Mouse (Mus musculus) cerebellum, adult 2 months (tissue): ENCODE measurements around the gene Slc1a2. TPM values are rescaled to one million over a fixed set of nuclear protein-coding genes. Genes with fewer than 3 reads are reported as not detected.

ENCODE experiments used
- DNase-seq, 2 experiments: peaks; one replicate each; pipeline ENCODE4 v3.0.0; 2021
- H3K27ac ChIP-seq: fragments of 200-500 bp; 2 replicates; pipeline ENCODE4 v1.5.1; 2012; ENCODE audit warnings: low read length, control low read depth, inconsistent platforms; ENCODE audit not compliant: insufficient read depth
- H3K27me3 ChIP-seq: fragments of 200-500 bp; 2 replicates; pipeline ENCODE4 v1.6.1; 2012; ENCODE audit warnings: inconsistent platforms, mild to moderate bottlenecking, low read length, moderate library complexity; ENCODE audit not compliant: control insufficient read depth, insufficient read depth
- H3K4me1 ChIP-seq: fragments of 200-500 bp; 2 replicates; pipeline ENCODE4 v1.6.1; 2011; ENCODE audit warnings: low read length; ENCODE audit not compliant: control insufficient read depth, insufficient read depth
- H3K4me3 ChIP-seq: fragments of 200-500 bp; replicated peaks from 2 replicates; pipeline ENCODE3; 2011; ENCODE audit warnings: mild to moderate bottlenecking, low read depth, low read length, control low read depth; ENCODE audit not compliant: insufficient read depth
- CTCF ChIP-seq: fragments of 200-500 bp; IDR thresholded peaks from 2 replicates; pipeline ENCODE4 v1.5.1; 2011; ENCODE audit warnings: low read depth, mild to moderate bottlenecking, control low read depth, low read length, moderate library complexity, borderline replicate concordance; ENCODE audit not compliant: insufficient read depth
- POLR2A ChIP-seq: fragments of 200-500 bp; IDR thresholded peaks from 2 replicates; pipeline ENCODE4 v1.6.1; 2011; ENCODE audit warnings: low read length, control low read depth, borderline replicate concordance; ENCODE audit not compliant: insufficient read depth
- WGBS: fragments of 180-500 bp; shearing (Covaris S2); methylation state at CpG from one replicate; pipeline ENCODE4 v1.1.7; 2018; 5-methylcytosine and 5-hydroxymethylcytosine counted together
- polyA plus RNA-seq: library from polyadenylated mRNA; depleted of rRNA; stranded (reverse); fragments of >200 nt; gene quantifications from 2 replicates; pipeline ENCODE4 v1.2.3, GENCODE M21; 2012

The Slc1a2 gene
- polyA plus RNA-seq, 1 experiment, result 219 TPM

DNA sequence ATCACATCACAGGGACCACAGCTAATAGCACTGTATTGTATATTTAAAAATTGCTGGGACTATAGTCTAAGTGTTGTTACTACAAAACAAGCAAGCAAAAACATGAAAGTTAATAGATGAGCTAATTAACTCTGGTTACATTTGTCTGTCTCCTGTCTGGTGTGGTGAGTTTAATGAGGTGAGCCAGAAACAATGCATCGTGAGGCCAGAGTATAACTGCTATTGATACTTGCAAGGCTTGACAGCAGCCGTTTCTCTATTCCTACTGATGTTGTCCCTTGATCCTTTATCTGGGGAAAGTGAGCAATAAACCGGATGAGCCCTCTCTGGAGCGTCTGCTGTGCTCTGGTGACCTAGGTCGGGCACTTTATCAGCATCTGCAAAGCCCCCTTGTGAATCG, 11.1 kb downstream of the Slc1a2 start:
- no peak overlapping the region for H3K4me3 ChIP-seq
- TF ChIP-seq CTCF (no peak), POLR2A (no peak)
- WGBS, result 77% methylated on average over 6 of the region's 6 CpGs

DNA sequence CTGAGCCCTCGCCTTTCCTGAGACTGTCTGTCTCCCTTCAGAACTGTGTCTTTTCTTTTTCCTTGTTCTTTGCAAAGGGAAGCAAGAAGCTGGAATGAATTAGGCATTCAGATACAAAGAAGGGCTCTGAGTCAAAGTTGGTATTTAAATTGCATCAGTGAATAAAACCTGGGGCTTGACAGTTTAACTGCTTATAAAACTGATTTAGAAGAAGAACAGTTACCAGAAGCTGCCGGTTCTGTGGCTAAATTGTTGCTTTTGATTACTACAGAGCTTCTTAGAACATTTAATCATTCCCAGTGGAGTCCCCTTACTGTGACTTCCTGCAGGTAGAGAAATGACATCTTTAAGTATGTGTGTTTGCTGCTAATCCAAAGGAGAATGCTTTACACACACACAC, 16.1 kb downstream of the Slc1a2 start:
- Histone ChIP-seq H3K27ac (no peak overlapping the region), H3K4me1 (peaks cover 11% of the 10 kb centered on the region; the same call in 1 of the 2 replicates), H3K4me3 (no peak overlapping the region), H3K27me3 (no peaks in the 10 kb centered on the region)
- WGBS, result 85% methylated on average over 2 of the region's 2 CpGs
- DNase-seq, result no peak
- TF ChIP-seq POLR2A, result no peak
- TF ChIP-seq CTCF, result no peak

More for the DNA sequence above, 11.1 kb downstream of the Slc1a2 start:
- Histone ChIP-seq H3K4me1 (no peaks in the 10 kb centered on the region; the same call in 1 of the 2 replicates), H3K27me3 (no peaks in the 10 kb centered on the region), H3K27ac (no peak overlapping the region)
- DNase-seq, result no peak

DNA sequence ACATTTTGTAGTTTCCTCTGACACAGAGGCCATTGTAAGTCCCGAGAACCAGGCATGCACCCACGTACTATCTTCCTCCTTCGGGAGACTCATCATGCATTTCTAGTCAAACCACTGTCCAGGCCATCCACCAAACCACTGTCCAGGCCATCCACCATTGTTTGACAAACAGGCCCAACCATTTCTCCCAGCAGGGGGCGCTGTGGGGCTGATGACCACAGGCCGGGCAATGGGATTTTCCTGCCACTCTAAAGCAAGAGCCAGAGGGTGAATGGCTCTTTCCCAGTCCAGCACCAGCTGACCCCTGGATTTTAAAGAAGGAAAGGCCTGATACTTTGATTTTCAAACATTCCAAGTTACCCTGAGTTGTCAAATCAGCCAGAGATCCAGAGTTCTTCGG, 16.8 kb downstream of the Slc1a2 start:
- Histone ChIP-seq H3K27ac (no peak overlapping the region), H3K4me3 (no peak overlapping the region), H3K27me3 (no peaks in the 10 kb centered on the region), H3K4me1 (peaks cover 11% of the 10 kb centered on the region; the same call in 1 of the 2 replicates)
- WGBS, result 62% methylated on average over 6 of the region's 6 CpGs
- peak; percentile 51 to 66 for DNase-seq
- peak; percentile 32; the same call in 1 of the 2 replicates for TF ChIP-seq CTCF
- no peak for TF ChIP-seq POLR2A

DNA sequence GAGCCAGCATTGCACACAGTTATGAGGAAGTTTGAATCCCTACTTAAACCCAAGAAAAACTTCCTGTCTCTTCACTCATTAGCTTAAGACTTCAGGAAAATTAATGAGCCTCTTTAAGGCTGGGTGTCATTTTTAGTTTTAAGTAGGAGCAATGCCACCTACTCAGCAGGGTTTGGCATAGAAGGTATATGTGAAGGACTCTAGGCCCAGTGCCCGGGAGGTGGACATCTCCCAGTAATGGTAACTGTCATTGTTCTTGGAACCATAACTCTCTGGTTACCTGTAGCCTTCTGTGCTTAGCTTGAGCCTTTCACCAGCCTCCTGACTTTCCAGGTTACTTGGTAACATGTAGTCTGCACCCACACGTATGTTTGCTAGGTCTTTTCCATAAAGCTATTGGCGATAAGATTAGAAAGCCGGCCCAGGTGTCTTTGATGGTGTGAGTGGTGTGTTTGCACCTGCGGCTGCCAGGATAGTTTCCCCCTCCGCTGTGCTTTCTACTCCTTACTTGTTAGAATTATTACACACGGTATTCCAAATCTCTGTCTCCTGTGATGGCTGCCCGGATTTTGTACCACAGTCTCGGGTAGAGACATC, 18.4 kb downstream of the Slc1a2 start:
- peak; percentile 43 to 65 for DNase-seq
- 79% methylated on average over 9 of the region's 9 CpGs for WGBS
- no peaks in the 10 kb centered on the region for H3K27me3 ChIP-seq
- H3K27ac ChIP-seq, result no peak overlapping the region
- no peak overlapping the region for H3K4me3 ChIP-seq
- H3K4me1 ChIP-seq, result peaks cover 11% of the 10 kb centered on the region; the same call in 1 of the 2 replicates
- TF ChIP-seq POLR2A (no peak), CTCF (no peak)

DNA sequence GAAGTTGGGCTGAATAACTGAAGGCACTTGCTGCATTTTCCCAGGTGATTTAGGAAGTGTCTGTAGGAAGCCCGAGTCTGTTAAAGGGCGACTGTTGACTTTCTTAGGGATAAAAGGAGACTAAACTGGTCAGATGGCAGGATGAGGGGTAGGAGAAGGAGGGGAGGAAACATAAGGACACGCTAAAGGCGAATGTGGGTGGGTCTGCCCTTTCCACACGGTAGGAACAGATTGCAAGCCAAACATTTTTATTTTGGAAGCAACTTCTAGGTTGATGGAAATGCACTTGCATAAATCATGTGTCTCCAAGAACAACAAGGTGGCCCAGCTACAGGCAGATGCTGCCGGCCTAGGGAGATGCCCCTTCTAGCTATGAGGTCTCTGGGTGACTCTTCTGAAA, 18.9 kb downstream of the Slc1a2 start:
- no peak for TF ChIP-seq POLR2A
- TF ChIP-seq CTCF, result no peak
- no peak for DNase-seq
- no peaks in the 10 kb centered on the region for H3K27me3 ChIP-seq
- peaks cover 11% of the 10 kb centered on the region; the same call in 1 of the 2 replicates for H3K4me1 ChIP-seq
- 56% methylated on average over 6 of the region's 6 CpGs for WGBS
- no peak overlapping the region for H3K27ac ChIP-seq
- no peak overlapping the region for H3K4me3 ChIP-seq

DNA sequence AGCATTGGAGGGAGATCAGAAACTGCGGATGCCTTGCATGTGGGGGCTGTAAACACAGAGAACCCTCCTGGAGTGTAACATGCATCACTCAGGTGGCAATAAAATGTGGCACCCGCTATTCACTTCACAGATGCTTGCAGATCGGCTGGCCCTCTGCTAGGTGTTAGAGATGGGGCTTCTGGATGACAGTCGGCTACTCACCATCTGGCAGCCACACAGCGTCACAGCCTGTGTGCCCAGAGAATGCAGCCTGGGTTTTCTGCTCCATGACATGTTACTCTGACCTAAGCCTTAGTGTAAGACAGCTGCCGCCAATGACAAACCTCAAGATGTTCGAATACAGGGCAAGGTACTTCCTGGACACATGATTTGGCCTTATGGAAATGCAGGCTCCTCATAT, 22.9 kb downstream of the Slc1a2 start:
- DNase-seq, result peak in 1 of 2 experiments; percentile 14
- Histone ChIP-seq H3K4me1 (peaks cover 5% of the 10 kb centered on the region; the same call in 1 of the 2 replicates), H3K27ac (no peak overlapping the region), H3K4me3 (no peak overlapping the region), H3K27me3 (no peaks in the 10 kb centered on the region)
- WGBS, result 44% methylated on average over 7 of the region's 7 CpGs
- TF ChIP-seq CTCF, result no peak
- TF ChIP-seq POLR2A, result no peak

DNA sequence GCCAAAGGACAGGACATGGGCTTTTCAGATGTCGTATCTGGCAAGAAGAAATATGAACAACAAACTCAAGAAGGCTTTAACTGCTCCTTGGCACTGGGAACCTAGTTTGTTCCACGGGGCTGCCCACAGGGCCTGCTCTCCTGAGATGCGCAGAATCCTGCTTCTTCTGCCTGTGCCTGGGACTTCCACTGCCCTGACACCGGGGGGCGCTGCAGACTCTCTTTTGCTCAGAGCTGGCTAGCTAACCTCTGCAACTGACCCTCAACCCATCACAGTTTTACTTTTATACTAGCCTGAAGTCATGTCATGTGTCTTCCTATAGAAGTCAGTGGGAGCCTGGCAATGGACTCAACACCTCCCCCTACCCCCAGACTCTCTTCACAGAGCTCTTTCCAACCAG, 23.7 kb downstream of the Slc1a2 start:
- no peak overlapping the region for H3K27ac ChIP-seq
- 40% methylated on average over 5 of the region's 5 CpGs for WGBS

More for the DNA sequence above, 23.7 kb downstream of the Slc1a2 start:
- Histone ChIP-seq H3K4me3 (no peak overlapping the region), H3K4me1 (peaks cover 4% of the 10 kb centered on the region; the same call in 1 of the 2 replicates), H3K27me3 (no peaks in the 10 kb centered on the region)
- TF ChIP-seq POLR2A, result no peak
- TF ChIP-seq CTCF, result peak; percentile 61
- DNase-seq, result peak; percentile 23 to 47
